Mouse (Mus musculus): Measurements from ENCODE around the gene Faap100. TPM values are rescaled to one million over a fixed set of nuclear protein-coding genes. Genes with fewer than 3 reads are reported as not detected.
A peak's percentile ranks its signal among the peaks of the same experiment; 100 is the strongest.

Faap100 gene
- total RNA-seq, 2 experiments from 2014 or later, result 11.6 to 15.6 TPM

DNA sequence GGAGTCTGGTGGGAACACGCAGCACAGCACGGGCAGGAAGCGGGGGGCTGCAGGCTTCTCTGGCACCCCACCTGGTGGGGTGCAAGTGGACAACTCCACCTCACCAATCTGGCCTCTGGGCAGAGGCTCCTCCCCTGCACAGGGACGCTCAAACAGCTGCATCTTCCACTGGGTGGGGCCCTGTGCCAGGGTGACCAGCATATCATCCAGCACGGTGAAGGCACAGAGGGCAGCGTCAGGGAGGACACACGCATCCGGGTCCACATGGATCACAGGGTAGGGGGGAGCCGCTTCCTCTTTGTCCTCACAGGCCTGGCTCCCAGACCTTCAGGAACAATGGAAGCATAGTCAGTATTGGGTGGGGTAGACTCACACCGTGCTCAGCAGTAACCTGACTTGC lies 1.2 kb downstream of the Faap100 start:
- no peak for DNase-seq (ENCODE audit: low spot score in 2 of 2)

DNA sequence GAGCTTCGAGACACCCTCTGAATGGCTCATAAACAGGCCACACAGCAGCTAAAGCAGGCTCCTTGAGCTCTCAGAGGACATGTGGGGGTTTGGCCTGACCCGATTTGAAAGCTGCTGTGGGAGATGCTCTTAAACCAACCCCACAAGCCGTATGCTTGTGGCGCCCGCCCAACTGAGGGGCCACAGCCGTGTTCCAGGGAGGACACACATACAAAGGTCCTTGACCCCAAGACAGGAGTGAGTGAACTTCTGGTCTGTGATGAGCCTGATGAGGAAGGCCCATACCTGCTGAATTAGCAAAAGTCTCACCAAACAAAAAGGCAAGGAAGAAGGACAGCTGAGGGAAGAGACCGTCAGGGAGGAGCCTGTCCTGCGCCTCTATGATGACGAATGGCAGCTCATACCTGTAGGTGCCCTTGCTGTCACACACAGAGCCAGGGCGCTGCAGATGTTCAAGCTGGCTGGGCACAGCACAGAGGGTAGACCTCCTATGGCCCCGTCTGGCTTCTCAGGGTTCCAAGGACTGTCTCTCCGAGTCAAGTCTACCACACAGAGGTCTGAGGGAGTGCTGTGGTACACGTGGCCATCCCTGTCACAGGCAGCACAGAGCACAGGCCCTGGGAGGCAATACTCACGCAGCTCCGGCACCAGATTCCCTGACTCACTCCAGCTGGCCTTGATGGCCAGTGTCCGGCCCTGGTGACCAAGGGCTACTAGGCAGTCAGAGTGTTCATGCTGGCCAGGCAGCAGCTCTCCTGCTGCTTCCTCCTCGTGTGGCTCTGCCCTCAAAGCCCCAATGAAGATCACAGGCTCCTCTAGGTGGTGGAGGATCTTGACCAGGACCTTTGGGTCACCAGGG lies 2.0 kb downstream of the Faap100 start:
- no peak for DNase-seq (ENCODE audit: low spot score in 2 of 2)

DNA sequence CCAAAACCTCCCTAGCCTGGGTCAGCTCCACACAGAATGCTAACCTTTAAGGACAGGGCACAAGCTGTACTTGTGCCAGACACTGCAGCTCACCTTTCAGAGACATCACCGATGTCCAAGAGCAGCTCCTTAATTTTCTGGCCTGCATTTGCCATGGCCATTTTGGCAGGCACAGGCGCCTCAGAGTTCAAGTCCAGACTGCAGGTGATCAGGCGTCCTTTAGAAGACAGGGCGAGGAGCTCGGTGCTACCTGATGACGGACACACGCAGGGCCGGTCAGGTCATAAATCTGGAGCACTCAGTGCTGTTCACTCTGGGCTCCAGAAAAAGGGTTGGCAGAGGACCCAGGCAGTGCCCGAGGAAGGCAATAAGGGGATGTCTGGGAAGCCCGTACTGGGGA lies 3.2 kb downstream of the Faap100 start:
- no peak for DNase-seq (ENCODE audit: low spot score in 2 of 2)

DNA sequence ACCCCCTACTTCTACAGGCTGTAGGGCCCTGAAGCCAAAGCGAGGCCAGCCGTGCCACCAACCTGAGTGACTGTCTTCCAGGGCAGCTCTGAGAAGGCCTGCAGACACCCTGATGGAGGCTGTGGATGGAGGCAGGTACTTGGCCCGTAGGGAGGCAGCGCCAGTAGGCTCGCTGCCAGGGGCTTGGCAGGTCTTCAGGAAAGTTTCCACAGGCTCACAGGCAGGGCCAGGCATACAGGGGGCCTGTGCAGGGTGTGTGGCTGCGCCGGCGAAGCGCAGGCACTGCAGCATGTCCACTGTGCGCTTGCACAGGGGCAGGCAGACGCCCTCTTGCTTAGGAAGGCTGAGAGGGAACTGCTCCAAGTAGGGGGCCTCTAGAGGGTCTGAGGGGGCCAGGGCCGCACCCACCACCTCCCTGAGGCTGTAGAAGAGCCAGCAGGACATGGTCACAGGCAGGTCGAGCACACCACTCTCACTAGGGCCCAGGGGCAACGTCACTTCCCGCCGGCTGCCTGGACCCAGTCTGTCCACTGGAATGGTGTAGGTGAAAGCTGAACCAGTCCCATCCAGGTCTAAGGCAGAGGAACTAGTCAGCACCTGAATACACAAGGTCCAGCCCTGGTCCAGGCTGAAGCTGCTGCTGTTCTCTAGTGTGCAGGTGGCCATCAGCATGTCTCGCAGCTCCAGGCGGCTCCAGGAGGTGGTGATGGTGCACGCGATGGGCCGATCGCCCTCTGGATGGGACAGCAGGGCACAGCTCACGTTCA lies 4.6 kb downstream of the Faap100 start:
- DNase-seq (ENCODE audit: low spot score in 2 of 2), result no peak

DNA sequence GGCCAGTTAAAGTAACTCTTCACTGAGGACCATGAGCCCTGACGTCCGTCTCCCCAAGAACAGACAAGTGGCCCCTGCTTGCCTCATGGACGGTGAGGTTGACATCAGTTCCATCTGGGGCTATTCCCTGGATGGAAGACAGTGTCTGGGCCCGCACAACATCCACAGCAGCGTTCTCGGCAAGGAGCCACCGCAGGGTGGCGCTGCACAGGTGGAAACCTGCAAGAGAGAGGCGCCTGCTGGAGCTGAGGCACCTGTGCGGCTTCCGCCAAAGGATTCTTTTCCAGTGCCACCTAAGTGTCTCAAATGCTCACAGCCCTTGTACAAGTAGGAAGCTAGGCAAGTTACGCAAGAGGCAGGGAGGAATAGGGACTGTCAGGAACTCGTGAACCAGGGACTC lies 5.5 kb downstream of the Faap100 start:
- no peak for DNase-seq (ENCODE audit: low spot score in 2 of 2)

DNA sequence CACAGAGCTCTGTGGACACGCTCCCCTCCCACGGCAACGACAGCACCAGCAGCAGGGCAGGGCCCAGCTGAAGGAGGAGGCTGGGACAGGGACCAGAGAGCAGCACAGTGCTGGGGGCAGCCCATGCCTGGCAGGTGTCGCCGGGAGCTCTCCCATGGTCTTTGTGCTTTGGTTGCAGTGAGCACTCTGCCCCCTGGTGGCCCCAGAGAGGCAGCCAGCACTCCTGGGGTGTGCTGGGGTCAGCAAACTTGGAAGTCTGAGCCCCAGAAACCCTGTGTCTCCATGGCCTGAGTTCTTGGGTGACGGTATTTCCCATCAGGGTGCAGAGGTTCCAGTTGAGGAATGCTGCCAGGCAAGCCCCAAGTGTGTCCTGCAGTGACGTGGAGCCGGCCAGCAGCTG lies 8.9 kb downstream of the Faap100 start:
- DNase-seq (ENCODE audit: low spot score in 2 of 2), result peak; percentile 39 to 53

DNA sequence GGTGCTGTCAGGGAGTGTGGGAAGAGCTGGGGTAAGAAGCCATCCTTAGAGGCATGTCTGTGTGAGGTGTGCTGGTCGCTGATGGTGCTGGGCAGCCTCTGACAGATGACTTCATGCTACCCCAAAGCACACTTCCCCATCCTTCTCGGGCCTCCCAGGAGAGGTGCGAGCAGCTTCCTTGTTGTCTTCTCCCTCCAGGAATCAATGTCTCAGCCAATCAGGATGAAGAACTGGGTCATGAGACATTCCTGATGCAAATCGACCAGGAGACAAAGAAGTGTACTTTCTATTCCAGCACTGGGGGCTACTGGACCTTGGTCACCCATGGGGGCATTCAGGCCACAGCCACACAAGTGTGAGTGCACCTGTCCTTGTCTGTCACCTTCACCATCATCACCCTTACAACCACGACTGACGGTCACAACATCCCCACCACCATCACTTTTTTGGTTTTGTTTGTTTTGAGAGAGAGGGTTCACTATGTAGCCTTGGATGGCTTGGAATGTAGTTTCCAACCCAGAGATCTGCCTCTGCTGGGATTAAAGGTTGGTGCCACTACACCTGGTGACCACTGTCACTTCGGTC lies 12.0 kb downstream of the Faap100 start:
- no peak for DNase-seq (ENCODE audit: low spot score in 2 of 2)

DNA sequence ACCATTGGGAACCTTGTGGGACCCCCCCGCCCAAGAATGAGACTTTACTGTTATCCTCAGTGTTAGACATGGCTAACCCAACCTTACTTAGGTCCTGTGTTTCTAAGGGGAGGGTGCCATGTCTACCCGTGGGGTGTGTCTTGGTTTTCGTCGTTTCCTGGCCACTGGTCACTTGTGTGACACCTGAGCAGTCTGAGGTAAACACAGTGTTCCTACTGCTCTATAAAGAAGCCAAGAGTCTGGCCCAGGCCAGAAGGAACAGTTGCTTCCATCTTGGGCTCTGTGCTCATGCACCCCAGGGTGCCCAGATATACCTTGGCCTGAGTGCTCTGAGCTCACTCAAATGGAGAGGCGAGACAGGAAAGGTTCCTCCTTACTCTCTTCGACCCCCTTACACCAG lies 15.7 kb downstream of the Faap100 start:
- DNase-seq (ENCODE audit: low spot score in 2 of 2), result no peak

DNA sequence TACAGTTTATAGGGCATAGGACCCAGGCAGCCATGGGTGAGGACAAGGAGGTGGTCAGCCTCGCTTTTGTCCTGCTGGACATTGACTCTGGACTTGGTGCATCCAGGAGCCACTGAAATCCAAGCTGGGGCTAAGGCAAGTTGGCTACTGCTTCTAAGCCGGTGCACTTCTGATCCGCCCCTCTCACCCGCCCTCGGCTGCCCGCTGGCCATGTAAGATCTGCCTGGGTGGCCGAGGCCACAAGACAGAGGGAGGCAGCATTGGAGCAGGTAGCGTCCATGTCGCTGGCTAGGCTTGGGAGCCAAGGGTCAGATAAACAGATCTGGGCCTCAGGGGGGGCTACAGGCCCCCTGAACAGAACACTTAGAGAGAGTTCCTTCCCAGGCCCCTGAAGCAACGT lies 17.3 kb downstream of the Faap100 start, which contains the start of gene Fscn2:
Gene Fscn2 (plus strand): TSS at position 240 of the 400 bp plus-strand sequence.
- no peak for DNase-seq (ENCODE audit: low spot score in 2 of 2)

DNA sequence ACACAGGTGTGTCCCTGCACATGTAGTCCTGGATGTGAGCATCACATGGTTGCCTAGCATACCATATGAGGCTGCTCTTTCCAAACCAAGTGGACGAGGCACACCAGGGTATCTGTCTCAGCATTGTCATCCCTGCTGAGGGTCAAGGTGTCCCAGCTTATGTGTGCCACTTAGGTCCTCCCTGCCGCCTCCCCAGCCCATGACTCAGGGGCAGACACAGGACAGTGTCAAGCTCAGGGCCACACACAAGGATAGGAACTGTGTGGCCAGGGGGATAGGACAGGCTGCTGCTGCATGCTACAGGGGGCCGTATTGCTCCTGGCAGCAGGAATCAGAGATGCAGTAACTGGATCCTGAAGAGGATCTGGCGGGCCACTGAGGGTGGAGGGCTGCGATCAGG lies 17.8 kb downstream of the Faap100 start:
- no peak for DNase-seq (ENCODE audit: low spot score in 2 of 2)

DNA sequence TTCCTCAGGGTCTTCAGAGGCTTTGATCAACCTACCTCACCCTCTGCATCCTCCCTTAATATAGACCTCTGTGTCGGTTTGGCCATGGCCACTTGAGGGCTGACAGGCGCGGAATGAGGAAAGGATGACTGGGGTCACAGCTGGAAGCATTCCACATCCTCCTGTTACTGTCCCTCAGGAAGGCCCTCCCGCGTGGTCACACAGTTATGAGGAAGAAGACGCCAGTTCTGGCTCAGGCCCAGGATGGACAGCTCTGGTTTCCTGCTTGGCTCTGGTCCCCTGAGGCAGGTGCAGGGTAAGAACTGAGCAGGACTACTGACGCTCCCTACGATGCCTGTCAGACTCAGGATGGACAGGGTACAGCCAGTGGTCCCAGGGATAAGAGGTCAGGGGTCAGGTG lies 18.5 kb downstream of the Faap100 start:
- no peak for DNase-seq (ENCODE audit: low spot score in 2 of 2)

DNA sequence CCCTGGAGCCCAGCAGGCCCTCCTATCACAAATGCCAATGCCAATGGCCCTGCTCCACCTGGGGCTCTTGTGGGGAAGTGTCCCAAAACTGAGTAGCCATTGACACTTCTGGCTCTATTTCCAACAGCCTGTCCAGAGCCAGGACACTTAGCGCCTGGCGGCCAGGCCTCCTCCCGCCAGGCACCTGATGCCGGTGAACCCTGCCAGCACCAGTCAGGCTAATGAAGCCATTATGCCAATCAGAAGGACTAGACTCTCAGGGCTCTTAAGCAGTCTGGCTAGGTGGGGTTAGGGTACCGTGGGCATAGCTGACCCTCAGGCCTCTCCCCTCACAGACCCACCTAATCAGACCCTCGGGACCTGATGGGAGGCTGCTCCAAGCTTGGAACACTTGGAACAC lies 19.2 kb downstream of the Faap100 start:
- no peak for DNase-seq (ENCODE audit: low spot score in 2 of 2)

DNA sequence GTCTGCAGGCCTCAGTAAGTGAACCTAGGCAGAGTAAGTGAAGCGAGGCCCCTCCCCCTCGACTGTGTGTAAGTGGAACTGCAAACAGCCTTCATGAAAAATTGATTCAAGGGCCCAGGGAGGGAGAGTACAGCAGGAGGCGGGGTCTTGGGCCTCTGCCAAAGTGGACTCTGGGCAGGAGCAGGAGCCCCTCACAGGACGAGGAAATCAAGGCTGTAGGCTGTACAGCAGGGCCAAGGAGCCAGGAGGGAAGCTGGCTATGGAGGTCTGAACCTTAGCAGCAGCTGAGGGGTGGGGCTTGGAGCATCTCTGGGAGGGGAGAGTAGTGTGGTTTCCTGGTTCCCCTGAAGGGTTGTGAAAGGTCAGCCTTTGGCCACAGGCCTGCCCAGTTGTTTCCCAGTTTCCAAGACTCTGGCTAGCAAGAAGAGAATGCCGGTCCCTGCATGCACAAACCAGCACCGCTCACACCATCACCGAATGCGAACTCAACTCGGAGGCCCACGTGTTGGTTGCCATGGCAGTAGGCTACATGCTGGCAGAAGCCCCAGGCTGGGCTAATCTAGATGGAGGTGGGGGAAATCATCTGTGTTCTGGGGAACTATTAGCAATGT lies 20.7 kb downstream of the Faap100 start:
- DNase-seq (ENCODE audit: low spot score in 2 of 2), result peak; percentile 59 to 73

DNA sequence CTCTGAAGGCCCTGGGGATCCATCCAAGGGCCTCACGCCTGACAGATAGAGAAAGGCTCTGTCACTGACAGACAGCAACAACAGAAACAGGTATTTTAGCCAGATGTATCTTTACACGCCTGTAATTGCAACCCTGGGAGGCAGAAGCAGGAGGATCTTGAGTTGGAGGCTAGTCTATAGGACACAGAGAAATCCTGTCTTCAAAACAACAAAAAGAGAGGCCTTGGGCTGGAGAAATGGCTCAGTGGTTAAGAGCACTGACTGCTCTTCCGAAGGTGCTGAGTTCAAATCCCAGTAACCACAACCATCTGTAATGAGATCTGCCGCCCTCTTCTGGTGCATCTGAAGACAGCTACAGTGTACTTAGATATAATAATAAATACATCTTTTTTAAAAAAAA lies 21.7 kb downstream of the Faap100 start:
- no peak for DNase-seq (ENCODE audit: low spot score in 2 of 2)

DNA sequence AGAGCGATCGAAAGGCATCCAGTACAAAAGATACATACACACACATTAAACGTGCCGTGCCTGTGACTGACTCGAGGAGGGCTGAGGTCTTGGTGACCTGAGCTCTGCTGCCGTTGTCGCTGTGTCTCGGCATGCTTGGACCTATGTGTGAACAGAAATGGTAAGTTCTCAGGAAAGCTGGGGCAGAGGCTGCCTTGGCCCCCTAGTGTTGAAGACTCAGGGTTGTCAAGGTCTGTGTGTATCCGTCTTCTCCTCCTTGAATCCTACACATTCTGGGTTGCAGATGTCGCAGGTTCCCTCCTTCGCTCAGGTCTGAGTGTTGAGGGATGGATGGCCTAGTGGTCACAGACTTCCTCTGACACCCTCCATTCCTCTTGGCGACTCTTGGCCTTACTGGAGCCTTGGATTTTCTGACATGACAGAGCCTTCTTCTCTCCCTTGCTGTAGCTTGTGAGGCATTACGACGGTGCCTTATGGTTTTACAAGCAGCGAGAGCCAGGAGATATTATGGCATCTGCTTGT lies 22.2 kb downstream of the Faap100 start:
- DNase-seq (ENCODE audit: low spot score in 2 of 2), result no peak

DNA sequence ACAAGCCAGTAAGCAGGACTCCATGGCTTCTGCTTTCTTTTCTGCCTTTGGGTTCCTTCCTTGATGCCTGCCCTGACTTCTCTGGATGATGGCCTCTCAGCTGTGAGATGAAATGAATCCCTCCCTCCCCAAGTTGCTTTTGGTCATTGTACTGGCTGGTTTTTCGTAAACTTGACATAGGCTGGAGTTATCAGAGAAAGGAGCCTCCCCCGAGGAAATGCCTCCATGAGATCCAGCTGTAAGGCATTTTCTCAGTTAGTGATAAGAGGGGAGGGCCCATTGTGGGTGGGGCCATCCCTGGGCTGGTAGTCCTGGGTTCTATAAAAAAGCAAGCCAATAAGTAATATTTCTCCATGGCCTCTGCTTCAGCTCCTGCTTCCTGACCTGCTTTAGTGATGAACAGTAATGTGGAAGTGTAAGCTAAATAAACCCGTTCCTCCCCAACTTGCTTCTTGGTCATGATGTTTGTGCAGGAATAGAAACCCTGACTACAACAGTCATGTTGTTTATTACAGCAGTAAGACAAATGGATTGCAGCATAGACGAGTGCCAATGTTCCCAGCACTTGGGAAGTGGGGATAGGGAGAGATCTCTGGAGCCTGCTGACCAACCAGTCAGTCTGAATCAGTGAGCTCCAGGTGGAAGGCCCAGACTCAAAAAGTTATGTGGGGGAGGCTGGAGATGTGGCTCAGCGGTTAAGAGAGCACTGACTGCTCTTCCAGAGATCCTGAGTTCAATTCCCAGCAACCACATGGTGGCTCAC lies 23.1 kb downstream of the Faap100 start:
- no peak for DNase-seq (ENCODE audit: low spot score in 2 of 2)

DNA sequence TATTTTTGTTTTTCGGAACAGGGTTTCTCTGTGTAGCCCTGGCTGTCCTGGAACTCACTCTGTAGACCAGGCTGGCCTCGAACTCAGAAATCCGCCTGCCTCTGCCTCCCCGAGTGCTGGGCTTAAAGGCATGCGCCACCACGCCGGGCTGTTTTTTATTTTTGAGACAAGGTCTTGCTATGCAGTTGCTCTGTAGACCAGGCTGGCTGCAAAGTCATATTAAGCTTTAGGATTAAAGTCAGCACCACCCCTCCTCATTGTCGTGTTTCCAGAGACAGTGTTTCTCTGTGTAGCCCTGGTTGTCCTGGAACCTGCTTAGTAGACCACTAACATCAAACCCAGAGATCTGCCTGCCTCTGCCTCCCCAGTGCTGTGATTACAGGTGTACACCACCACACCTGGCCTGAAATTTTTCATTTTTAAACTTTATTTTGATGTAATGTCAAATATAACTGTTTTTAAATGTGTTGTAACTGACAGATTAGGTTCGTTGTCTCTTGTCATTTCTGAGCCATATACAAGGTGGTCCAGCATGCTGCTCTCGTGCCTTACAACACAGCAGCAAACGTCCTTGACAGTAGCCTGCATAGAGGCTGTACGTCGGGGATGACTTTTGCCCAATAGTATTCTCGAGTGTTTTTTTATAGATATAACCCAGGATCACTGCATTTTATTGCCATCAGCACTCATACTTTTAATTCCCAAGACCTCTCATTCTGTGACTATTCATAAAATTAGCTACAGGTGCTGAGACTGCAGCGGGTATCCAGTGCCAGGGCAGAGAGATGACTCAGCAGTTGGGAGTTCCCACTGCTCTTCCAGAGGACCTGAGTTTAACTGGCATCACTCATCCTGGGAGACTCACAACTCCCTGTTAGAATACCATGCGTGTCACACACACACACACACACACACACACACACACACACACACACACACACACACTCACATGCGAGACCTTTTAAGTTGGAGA lies 24.0 kb downstream of the Faap100 start:
- peak in 1 of 2 experiments; percentile 12 for DNase-seq (ENCODE audit: low spot score in 2 of 2)

DNA sequence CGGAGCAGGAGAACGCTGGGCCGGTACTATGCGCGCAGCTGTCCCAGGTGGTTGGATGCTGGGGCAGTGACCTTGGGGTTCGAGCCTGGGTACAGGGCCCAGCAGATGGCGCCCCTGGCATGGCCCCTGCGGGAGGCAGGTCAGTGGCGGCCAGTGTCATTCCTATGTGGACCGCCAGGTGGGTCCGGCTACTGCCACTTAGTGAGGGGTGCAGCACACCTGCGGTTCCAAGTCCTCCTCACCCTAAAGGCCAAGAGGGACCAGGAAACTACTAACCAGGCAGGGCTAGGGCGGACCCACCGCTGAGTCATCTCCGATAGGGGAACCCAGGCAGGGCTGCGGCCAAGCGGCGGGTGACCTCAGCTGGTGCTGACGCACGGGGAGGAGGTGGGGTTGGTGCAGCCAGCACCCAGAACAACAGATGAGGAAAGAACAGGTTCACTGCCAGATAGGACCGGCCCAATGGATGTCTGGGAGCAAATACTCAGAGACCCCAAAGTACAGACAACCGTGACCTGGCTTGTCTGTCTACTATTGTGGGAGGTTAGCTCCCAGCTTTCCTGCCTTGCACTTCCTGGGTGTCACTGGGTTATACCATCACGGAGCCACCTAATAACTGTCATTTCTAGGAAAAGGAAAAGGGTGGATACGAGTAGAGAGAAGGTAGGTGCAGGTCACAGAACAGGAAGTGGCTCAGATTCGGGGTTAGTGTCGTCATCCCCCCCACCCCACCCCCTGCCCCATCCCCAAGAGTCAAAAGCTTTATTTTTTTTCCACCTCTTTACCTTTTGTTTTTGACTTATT lies 24.9 kb downstream of the Faap100 start:
- DNase-seq (ENCODE audit: low spot score in 2 of 2), result peak in 1 of 2 experiments; percentile 56

Measured in left cerebral cortex, adult 18-20 months (tissue).